Mouse (Mus musculus) macrophage (primary cell): ENCODE data around the gene Fam83f. TPM values are rescaled to one million over a fixed set of nuclear protein-coding genes. Genes with fewer than 3 reads are reported as not detected.

Source experiments
- H3K27ac ChIP-seq: fragments of 350-480 bp; formaldehyde crosslinking; 2 replicates; pipeline ENCODE4 v1.9.0; 2021
- H3K36me3 ChIP-seq: fragments of 350-480 bp; formaldehyde crosslinking; 2 replicates; pipeline ENCODE4 v1.9.0; 2021; ENCODE audit errors: inconsistent target
- H3K4me3 ChIP-seq: fragments of 350-480 bp; formaldehyde crosslinking; 2 replicates; pipeline ENCODE4 v1.9.0; 2021; ENCODE audit errors: inconsistent target
- H3K79me2 ChIP-seq: fragments of 350-480 bp; formaldehyde crosslinking; 2 replicates; pipeline ENCODE4 v1.9.0; 2021; ENCODE audit errors: inconsistent target
- WGBS: methylation state at CpG from one replicate; pipeline ENCODE4 v1.1.7; 2026; ENCODE audit warnings: inconsistent platforms; ENCODE audit not compliant: missing documents; 5-methylcytosine and 5-hydroxymethylcytosine counted together
- polyA plus RNA-seq: library from polyadenylated mRNA; stranded (reverse); fragments of 250-400 nt; gene quantifications from 3 replicates; pipeline ENCODE4 v1.2.4, GENCODE M21; 2018; ENCODE audit warnings: inconsistent platforms

Gene Fam83f
- polyA plus RNA-seq, 1 experiment from 2014 or later: 2.5 TPM

DNA sequence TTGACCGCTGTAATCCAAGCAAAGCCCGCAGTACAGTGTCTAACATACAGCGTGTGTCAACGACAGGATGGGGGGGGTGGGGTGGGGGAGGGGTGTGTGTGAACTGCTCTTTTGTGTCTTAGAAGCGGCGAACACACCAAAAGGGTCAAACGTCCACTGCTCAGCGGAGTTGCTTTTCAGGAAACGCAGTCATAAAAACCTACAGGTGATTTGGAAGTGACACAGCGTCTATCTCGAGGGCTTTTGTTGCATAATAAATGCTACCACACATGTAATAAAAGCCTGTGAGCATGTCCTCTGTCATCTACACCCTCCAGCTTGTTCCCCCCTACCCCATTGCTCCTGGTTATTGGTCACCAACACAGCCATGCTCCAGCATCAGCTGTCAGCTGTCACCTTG is 34.9 kb downstream of the Fam83f start:
- 16% methylated on average over 11 of the region's 11 CpGs for WGBS
- H3K4me3 ChIP-seq: no peak overlapping the region
- H3K36me3 ChIP-seq: no peaks in the 10 kb centered on the region
- no peak overlapping the region for H3K27ac ChIP-seq
- no peaks in the 10 kb centered on the region for H3K79me2 ChIP-seq

DNA sequence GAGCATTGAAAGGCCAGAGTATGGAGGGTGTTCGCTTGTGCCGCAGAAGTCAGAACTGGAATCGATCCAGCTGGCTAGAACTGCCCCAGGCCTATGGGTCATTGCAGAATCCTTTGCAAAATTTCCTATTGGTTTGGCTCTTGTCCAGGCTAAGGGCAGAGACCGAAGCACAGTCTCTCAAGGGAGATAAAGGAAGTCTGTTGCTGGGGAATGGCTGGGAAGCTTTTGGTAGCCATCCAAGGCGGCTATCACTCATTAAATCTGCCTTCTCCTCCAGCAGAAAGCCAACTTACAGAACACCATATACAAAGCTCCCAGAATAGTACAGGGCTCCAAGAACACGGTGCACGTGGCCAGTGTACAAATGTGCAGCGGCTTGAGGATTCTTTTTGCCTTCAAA is 35.4 kb downstream of the Fam83f start:
- WGBS: 40% methylated on average over 8 of the region's 8 CpGs
- no peak overlapping the region for H3K27ac ChIP-seq
- no peaks in the 10 kb centered on the region for H3K36me3 ChIP-seq
- no peaks in the 10 kb centered on the region; the same call in 1 of the 2 replicates for H3K79me2 ChIP-seq
- no peak overlapping the region for H3K4me3 ChIP-seq

DNA sequence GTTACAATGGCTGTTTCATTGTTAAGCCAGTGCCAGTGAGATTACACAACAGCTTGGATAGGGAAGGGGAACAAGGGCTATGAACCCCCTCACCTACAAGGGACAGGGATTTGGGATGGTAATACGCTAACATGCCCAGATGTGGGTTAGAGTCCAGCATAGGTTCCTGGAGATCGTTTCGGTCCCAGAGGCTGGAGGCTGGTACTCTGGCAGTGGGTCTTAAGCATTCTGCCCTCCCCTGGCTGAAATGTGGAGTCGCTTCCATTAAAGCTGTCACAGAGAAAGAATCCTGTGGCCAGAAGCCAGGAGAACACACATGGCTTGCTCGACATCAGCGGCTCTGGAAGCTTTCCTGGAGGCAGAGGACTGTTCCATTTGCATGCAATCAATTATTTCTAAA is 37.9 kb downstream of the Fam83f start:
- WGBS: 81% methylated on average over 6 of the region's 6 CpGs
- Histone ChIP-seq H3K4me3 (no peak overlapping the region), H3K36me3 (no peaks in the 10 kb centered on the region), H3K79me2 (peaks cover 20% of the 10 kb centered on the region; the same call in 1 of the 2 replicates), H3K27ac (no peak overlapping the region)

DNA sequence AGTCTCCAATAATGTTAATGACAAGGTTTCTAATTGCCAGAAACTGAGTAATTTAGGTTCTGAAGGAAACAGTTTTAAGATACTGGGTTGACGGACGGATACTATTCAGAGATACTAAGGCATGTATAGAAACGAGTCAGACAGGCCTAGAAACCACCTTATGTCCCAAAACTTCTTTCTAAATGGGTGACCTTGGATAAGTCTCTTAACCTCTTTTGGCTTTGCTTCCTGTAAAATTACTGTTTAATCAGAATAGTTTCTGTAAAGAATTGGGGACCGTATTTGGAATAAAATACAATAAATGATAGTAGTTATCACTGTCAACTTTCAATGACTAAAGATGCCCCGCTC is 38.6 kb downstream of the Fam83f start:
- 23% methylated on average over 5 of the region's 5 CpGs for WGBS
- H3K4me3 ChIP-seq: peak overlapping the region; percentile 60
- peaks cover 24% of the 10 kb centered on the region; the same call in 1 of the 2 replicates for H3K79me2 ChIP-seq
- H3K27ac ChIP-seq: peak overlapping the region; percentile 82; the same call in 1 of the 2 replicates
- no peaks in the 10 kb centered on the region for H3K36me3 ChIP-seq

DNA sequence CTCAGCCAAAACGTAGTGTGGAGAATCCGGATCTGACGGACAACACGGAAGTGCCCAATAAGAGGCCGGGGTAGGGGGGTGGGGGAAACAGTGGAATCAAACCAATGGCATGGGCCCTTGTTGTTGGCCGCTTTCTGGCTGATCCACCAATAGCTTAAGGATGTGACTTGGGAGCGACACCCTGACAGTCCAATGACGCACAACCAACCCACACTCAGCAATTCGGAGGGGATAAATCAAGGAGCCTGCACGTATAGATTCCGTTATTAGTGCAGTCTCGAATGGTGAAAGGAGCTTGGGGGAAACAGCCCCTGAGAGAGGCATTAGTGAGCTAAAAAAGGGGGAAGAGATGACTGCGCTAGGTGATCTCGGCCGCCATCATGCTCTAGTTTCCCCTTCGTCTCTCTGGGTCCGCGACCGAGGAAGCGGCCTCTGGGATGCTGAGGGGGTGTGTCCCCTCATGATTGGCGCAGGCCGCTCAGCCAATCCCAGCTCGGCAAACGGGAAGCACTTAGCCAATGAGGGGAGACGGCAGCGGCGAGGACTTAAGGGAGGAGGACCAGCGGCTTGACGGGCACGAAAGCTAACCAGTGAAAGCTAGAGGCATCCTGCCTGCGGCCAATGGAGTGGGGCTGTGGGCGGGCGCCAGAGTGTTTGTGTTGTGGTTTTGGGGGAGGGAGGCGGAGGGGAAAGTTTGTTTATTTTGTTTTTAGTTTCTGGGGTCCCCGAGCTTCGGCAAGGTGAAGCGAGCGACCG is 39.1 kb downstream of the Fam83f start, which contains the start of gene Tnrc6b:
Gene Tnrc6b (plus strand): TSS at position 706 of the 756 bp plus-strand sequence.
- peak within 1 kb of the TSS; percentile 82 for H3K27ac ChIP-seq
- H3K79me2 ChIP-seq: peaks cover 30% of the 10 kb centered on the region; the same call in 1 of the 2 replicates
- under 1% methylated on average over 38 of the region's 39 CpGs for WGBS
- peak within 1 kb of the TSS; percentile 60 for H3K4me3 ChIP-seq
- H3K36me3 ChIP-seq: no peaks in the 10 kb centered on the region

DNA sequence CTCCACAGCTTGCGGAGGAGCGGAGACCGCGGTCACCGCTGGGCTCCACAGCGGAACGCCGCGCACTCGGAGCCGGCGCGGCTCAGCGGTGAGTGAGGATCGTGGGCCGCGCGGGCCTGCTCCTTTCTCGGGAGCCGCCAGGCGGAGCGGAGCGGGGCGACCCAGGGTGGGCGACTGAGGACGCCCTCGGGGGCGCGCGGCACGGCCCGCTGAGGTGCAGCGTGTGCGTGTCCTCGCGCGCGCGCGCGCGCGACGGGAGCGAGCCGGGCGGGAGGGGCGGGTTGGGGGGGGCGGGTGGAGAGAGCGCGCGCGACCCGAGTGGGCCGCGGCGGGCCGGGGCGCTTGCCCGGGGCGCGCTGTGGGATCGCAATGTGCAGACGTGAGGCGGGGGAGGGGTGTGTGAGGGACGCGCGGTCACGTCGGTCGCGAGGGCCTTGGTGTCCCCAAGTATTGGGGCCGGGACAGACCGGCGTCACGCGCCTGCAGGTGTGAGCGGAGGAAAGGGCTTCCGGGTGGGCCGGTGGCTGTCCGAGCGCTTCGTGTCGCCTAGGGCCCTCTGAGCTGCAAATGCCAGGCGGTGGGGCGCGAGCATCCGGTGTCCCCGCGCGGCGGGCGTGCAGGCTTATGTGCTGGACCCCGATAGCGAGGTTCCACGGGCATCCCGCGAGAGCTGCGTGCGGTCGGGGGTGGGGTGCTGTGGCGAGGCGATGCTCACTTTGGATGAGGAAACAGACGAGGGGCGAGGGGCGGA is 39.9 kb downstream of the Fam83f start:
- under 1% methylated on average over 97 of the region's 106 CpGs for WGBS
- Histone ChIP-seq H3K27ac (no peak overlapping the region), H3K4me3 (peak overlapping the region; percentile 60), H3K36me3 (no peaks in the 10 kb centered on the region), H3K79me2 (peaks cover 30% of the 10 kb centered on the region; the same call in 1 of the 2 replicates)

DNA sequence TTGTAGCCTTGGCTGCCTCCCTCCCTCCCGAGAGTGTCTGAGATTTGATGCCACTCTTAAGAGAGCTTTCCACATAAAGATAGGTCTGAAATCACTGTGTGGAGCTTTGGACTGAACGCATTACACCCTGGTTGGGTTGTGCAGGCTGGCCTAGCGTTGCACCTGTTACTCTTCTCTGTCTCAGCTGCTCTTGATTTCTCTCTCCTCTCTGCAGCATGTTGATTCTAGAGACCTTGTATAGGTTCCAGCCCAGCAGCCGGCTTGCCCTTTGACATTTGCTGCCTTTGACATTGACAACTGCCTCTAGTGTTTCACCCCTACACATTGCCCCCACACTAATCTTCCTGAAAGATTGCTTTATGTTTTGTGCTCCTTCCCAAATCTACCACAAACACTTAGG is 42.7 kb downstream of the Fam83f start:
- 92% methylated on average over 4 of the region's 4 CpGs for WGBS
- H3K79me2 ChIP-seq: peaks cover 30% of the 10 kb centered on the region; the same call in 1 of the 2 replicates
- no peak overlapping the region for H3K27ac ChIP-seq
- no peaks in the 10 kb centered on the region for H3K36me3 ChIP-seq
- H3K4me3 ChIP-seq: no peak overlapping the region

DNA sequence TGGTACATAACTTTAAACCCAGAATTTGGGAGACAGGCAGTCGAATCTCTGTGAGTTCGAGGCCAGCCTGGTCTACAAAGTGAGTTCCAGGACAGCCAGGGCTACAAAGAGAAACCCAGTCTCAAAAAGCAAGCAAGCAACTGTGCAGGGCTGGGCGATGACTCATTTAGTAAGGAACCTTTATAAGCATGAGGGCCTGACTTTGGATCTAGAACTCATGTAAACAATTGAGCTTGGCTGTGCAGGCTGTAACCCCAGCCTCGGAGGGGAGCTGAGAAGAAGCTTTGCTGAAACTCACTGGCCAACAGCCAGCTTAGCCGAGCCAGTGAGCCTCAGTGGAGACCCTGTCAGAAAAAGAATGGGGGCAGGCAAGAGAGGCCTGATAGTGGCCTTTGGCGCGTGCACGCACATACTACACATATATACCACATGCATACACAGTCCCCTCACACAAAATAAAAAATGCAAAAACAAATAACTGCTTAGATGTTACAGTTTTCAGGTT is 45.0 kb downstream of the Fam83f start:
- H3K36me3 ChIP-seq: no peaks in the 10 kb centered on the region
- 95% methylated on average over 8 of the region's 8 CpGs for WGBS
- H3K27ac ChIP-seq: no peak overlapping the region

DNA sequence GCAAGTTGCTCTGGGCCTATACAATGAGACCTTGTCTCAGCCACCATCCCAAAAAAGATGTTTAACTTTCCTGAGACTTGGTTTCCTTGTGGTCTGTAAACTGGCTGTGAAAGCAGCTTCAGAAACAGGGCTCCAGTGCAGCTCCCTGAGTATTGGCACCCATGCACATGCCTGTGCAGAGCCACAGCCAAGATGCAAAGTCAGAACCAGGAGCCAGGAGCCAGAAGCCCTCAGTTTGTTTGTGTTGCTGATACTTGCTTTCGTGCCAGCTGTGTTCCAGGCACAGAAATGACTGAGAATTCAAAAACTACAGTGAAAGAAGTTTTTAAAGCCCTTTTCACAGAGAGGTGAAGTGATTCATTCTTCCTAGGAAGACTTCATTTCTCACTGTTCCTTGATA is 45.8 kb downstream of the Fam83f start:
- Histone ChIP-seq H3K36me3 (no peaks in the 10 kb centered on the region), H3K27ac (no peak overlapping the region), H3K79me2 (peaks cover 27% of the 10 kb centered on the region; the same call in 1 of the 2 replicates), H3K4me3 (no peak overlapping the region)
- WGBS: 83% methylated on average over 1 of the region's 1 CpGs

More for the DNA sequence above, 45.0 kb downstream of the Fam83f start:
- no peak overlapping the region for H3K4me3 ChIP-seq
- peaks cover 30% of the 10 kb centered on the region; the same call in 1 of the 2 replicates for H3K79me2 ChIP-seq

DNA sequence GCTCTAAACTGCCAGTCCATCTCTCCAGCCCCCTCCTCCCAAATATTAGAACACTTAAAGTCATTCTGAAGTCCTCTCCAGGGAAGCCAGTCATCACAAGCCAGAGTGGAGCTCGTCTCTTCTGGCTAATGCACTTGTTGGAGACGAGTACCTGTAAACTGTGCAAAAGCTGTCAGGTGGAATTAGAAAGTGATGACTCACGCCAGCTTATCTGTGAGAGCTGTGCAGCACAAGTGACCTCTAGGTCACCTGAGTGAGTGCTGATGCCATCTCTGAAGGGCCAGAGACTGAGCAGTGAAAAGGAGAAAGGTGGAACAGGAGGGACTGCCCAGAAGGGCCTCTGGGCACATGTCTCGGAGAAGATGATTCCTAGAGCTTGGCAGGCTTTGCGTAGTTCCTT is 48.6 kb downstream of the Fam83f start:
- H3K4me3 ChIP-seq: no peak overlapping the region
- H3K27ac ChIP-seq: no peak overlapping the region
- WGBS: 95% methylated on average over 5 of the region's 5 CpGs
- H3K79me2 ChIP-seq: peaks cover 5% of the 10 kb centered on the region; the same call in 1 of the 2 replicates
- H3K36me3 ChIP-seq: no peaks in the 10 kb centered on the region

DNA sequence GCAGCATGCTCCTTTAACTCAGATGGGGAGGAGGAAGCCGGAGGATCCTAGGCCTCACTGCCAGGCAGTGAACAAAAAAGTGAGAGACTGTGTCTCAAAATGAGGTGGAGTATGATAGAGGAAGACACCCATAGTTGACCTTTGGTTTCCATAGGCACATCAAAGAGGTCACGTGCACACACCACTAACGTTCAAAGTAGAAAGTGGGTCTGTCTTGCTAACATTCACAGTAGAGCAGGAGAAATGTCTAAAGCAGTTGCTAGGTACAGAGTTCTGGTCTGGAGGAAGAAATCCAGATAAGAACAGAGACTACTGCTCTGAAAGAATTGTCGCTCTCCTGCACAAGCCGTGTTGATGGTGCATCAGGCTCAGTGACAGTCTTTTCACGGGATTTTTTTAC is 50.2 kb downstream of the Fam83f start:
- H3K79me2 ChIP-seq: no peaks in the 10 kb centered on the region; the same call in 1 of the 2 replicates
- H3K27ac ChIP-seq: no peak overlapping the region
- H3K4me3 ChIP-seq: no peak overlapping the region
- H3K36me3 ChIP-seq: no peaks in the 10 kb centered on the region
- WGBS: 95% methylated on average over 6 of the region's 6 CpGs

DNA sequence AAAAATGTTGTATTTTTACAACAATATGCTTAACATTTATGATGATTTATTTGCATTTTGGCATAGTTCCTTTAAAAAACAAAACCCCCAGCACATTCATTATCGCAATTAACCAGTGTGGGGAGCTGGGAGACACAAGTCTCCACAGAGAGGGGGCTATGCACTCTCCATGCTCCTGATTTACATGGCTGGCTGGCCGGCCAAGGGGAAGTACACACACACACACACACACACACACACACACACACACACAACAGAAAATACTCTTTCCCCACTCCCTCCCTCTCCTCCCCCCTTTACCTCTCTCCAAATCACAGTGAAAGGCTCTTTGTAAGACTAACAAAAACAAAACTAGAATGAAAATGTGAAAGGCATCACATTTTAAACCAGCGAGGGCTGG is 50.7 kb downstream of the Fam83f start:
- Histone ChIP-seq H3K27ac (no peak overlapping the region), H3K4me3 (no peak overlapping the region), H3K36me3 (no peaks in the 10 kb centered on the region), H3K79me2 (no peaks in the 10 kb centered on the region; the same call in 1 of the 2 replicates)
- 76% methylated on average over 3 of the region's 3 CpGs for WGBS

DNA sequence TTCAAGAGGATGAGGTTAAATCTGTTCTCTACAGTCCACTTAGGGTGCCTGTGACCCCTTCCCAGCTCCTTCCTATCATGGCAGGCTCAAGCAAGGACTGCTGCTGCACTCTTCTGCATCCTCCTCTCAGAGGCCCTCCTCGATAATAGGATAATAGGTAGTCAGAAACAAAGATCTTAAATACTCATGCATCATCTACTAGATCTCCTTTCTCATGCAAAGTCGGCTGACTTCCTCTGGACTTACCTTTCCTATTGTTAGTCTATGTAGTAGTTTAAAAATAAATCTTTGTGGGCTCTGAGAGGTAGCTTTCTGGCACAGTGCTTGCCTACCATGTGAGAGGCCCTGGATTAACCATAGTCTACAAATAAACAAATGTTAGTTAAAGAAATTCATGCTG is 57.8 kb downstream of the Fam83f start:
- Histone ChIP-seq H3K4me3 (no peak overlapping the region), H3K79me2 (no peaks in the 10 kb centered on the region; the same call in 1 of the 2 replicates), H3K27ac (no peak overlapping the region), H3K36me3 (no peaks in the 10 kb centered on the region)
- 69% methylated on average over 2 of the region's 2 CpGs for WGBS

DNA sequence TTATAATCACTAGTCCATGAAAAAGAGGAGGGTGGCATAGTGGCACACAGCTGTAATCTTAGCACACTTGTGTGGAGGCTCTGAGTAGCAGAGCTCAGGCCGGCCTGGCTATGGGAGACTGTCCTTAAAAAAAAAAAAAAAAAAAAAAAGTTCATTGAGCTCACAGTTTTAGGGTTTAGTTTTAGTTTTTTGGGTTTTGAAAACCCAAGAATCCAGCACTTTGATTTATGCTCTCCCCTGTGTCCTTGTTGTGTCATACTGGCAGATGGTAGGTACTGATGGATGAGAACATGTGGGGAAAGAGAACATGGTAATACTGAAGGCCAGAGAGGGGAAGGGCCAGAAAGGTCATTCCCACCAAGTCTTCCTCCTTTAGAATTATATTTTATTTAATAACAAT is 59.4 kb downstream of the Fam83f start:
- 100% methylated on average over 1 of the region's 1 CpGs for WGBS
- Histone ChIP-seq H3K36me3 (no peaks in the 10 kb centered on the region), H3K27ac (no peak overlapping the region), H3K4me3 (no peak overlapping the region), H3K79me2 (no peaks in the 10 kb centered on the region)

DNA sequence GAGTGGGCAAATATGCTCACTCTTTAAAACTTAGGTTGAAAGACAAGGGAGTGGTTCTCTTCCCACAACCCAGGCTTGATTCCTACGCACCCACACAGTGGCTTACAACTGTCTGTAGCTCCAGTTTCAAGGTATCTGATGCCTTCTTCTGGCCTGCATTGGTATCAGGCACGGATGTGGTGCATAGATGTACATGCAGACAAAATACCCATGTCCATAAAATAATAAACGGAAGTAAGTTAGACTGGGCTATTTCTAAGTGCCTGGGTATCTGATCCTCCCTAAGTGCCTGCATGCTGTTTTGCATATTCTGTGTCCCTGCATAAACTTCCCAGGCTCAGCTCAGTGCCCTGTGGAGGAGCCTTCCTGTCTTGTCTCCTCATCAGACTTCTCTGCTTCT is 59.9 kb downstream of the Fam83f start:
- WGBS: 100% methylated on average over 3 of the region's 3 CpGs
- no peak overlapping the region for H3K27ac ChIP-seq
- H3K36me3 ChIP-seq: no peaks in the 10 kb centered on the region
- no peak overlapping the region for H3K4me3 ChIP-seq
- no peaks in the 10 kb centered on the region for H3K79me2 ChIP-seq
